Mouse (Mus musculus) erythroblast, embryonic 14.5 days (primary cell): ENCODE data around the gene Mtrex. TPM values are rescaled to one million over a fixed set of nuclear protein-coding genes. Genes with fewer than 3 reads are reported as not detected.

Experiments used
- H3K27me3 ChIP-seq: 2 replicates; pipeline ENCODE4 v1.6.1; 2012; ENCODE audit warnings: inconsistent platforms; ENCODE audit not compliant: control insufficient read depth
- H3K36me3 ChIP-seq: 2 replicates; pipeline ENCODE4 v1.6.1; 2012; ENCODE audit warnings: mild to moderate bottlenecking, inconsistent platforms; ENCODE audit not compliant: control insufficient read depth
- H3K4me1 ChIP-seq: 2 replicates; pipeline ENCODE4 v1.6.1; 2012; ENCODE audit warnings: inconsistent platforms; ENCODE audit not compliant: control insufficient read depth
- H3K4me3 ChIP-seq: replicated peaks from 2 replicates; pipeline ENCODE3; 2012; ENCODE audit warnings: moderate library complexity, mild to moderate bottlenecking, inconsistent platforms
- H3K9me3 ChIP-seq: 2 replicates; pipeline ENCODE4 v1.6.1; 2012; ENCODE audit warnings: low read length, inconsistent platforms, mixed read lengths; ENCODE audit not compliant: control insufficient read depth
- GATA1 ChIP-seq: IDR thresholded peaks from 2 replicates; pipeline ENCODE4 v1.6.1; 2012; ENCODE audit warnings: low read length, inconsistent platforms, mixed read lengths
- TAL1 ChIP-seq: IDR thresholded peaks from 3 replicates; pipeline ENCODE4 v1.6.1; 2012; ENCODE audit warnings: low read length, inconsistent platforms, mixed read lengths
- polyA plus RNA-seq: library from polyadenylated mRNA; stranded (reverse); fragments of >175 nt; gene quantifications from 2 replicates; pipeline ENCODE4 v1.2.3, GENCODE M21; 2012

Gene Mtrex
- polyA plus RNA-seq, 1 experiment = 0.34 TPM

DNA sequence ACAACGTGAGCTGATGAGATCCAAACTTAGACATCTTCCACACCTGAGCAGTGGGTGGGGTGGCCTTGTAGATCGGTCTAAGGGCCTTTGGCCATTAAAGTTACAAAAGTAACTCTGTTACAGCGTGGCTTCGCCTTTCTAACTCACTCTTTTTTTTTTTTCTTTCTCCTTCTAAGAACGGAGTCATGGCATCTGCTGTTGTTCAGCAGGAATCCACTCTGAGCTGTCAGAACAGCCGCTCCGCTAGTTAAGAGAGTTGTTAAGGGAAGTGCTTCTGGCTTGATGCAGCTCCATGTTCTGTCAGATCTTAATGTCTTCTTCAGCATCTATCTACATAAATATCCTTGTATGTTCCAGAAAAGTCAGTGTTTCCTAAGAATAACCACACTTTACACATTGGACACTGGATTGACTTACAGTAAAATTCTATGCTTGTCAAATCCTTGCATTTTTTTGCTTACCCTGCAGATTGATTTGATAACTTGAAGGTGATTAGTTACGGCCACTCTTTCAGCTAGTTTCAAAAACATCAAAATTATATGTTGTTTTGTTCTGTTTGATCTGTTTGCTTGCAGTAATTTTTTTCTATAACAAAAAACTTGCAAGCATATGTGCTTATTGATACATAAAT, 955 bp upstream of the Mtrex start:
- Histone ChIP-seq H3K36me3 (peaks cover 30% of the 10 kb centered on the region), H3K9me3 (no peaks in the 10 kb centered on the region), H3K4me1 (peaks cover 33% of the 10 kb centered on the region), H3K4me3 (peak overlapping the region; percentile 94), H3K27me3 (no peaks in the 10 kb centered on the region)
- TF ChIP-seq GATA1 (no peak), TAL1 (no peak)

DNA sequence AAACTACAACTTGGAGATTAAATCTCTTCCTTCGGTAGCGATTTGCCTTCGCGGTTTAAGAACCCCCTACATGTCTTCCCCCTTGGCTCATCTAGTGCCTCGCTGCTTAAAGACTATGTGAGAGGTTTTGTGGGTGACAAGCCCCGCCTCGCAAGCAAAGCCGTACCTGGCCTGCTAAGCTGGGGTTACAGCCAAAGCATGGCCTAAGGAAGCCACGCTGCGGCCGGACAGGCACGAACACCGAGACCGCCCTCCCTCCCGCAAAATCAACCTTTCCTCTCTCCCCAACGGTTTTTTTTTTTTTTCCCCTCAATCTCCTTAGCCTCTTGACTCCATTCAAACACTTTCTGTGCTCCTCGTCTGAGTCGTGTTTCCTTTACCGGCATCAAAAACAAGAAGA, 402 bp downstream of the Mtrex start:
- H3K36me3 ChIP-seq = peaks cover 36% of the 10 kb centered on the region
- no peaks in the 10 kb centered on the region for H3K9me3 ChIP-seq
- TF ChIP-seq TAL1 (no peak), GATA1 (no peak)
- H3K27me3 ChIP-seq = no peaks in the 10 kb centered on the region
- peak overlapping the region; percentile 94 for H3K4me3 ChIP-seq
- peaks cover 37% of the 10 kb centered on the region for H3K4me1 ChIP-seq

DNA sequence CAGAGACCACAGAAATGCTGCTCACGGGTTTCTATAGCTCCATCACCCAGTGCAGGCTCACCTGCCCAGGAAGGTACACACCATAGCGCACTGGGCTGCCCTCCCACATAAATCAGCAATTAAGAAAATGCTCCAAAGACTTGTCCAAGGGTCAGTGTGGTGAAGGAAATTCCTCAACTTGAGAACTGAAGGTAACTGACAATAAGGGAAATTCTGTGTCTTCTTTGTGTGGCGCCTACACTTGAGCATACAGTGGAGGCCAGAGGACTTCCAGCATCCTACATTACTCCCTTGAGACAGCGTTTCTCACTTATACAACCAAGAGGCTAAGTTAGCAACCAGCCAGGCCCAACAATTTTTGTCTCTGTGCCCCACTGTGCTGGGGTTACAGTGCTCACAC, 1.2 kb downstream of the Mtrex start:
- peaks cover 37% of the 10 kb centered on the region for H3K4me1 ChIP-seq
- H3K36me3 ChIP-seq = peaks cover 40% of the 10 kb centered on the region
- H3K9me3 ChIP-seq = no peaks in the 10 kb centered on the region
- H3K27me3 ChIP-seq = no peaks in the 10 kb centered on the region
- peak overlapping the region; percentile 94 for H3K4me3 ChIP-seq
- TF ChIP-seq TAL1 = no peak
- TF ChIP-seq GATA1 = no peak

DNA sequence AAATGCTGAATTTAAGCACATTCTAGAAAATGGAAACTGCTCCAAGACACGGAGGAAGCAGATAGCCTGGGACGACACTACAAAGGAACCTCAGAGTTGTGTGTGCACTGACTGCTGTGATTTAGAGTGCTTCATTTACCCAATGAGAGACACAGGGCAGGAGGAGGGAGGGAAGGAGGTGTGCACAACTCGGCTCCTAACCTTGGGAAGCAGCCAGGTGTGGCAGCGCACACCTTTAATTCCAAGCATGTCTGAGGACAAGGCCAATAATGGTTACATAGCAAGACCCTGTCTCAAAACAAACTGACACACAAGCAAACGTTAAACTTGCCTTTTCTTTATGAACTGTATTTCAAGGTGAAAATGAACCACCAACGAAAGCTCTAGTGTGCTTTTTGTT, 1.9 kb downstream of the Mtrex start:
- TF ChIP-seq GATA1 (no peak), TAL1 (no peak)
- Histone ChIP-seq H3K9me3 (no peaks in the 10 kb centered on the region), H3K36me3 (peaks cover 39% of the 10 kb centered on the region), H3K4me3 (peak overlapping the region; percentile 43), H3K27me3 (no peaks in the 10 kb centered on the region), H3K4me1 (peaks cover 37% of the 10 kb centered on the region)

DNA sequence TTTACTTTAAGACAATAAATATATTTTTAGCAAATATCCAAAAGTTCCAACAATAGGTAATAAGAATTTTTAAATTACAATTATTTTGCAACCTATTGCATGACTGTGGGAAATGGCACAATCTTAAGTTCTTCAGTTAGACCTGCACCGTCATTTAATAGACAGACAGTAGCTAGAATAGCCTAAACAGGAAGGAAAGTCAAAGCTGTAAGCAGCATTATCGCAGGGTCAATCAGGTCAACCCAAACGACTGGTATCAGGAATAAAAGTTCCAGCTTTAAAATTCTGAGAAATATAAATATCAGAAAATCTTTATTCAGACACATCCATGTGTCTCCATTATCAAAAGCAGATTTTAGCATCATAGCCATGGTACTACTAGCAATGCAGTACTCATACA, 6.3 kb downstream of the Mtrex start:
- Histone ChIP-seq H3K4me1 (peaks cover 21% of the 10 kb centered on the region), H3K4me3 (no peak overlapping the region), H3K36me3 (peaks cover 77% of the 10 kb centered on the region), H3K9me3 (no peaks in the 10 kb centered on the region), H3K27me3 (no peaks in the 10 kb centered on the region)
- no peak for TF ChIP-seq GATA1
- no peak for TF ChIP-seq TAL1

DNA sequence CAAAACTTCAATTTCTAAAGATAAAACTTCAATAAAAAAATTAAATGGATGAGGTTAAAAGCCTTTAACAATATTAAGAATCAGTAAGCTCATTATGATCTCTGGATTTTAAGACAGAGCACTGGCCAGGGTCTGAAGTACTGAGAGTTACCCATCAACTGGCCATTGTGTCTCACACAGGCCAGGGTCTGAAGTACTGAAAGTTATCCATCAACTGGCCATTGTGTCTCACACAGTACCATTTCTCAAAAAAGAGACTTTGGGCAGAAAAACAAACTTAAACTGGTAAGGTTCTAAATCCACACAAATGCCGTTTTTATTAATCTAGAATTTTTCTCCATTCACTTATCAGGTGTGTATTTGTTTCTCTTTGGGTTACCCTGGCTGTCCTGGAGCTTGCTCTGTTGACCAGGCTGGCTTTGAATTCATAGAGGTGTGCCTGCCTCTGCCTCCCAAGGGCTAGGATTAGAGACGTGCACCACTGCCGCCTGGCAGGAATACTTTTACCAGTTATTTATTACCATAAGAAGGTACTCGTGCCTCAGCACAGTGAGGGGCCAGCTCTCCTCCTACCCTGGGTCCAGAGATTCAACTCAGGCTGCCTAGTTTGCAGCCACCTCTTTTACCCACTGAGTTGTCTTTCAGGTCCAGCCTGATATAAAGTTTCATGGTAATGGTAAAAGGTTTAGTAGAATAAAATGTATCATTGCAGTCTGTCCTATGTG, 7.9 kb downstream of the Mtrex start:
- H3K4me1 ChIP-seq = peaks cover 7% of the 10 kb centered on the region
- no peaks in the 10 kb centered on the region for H3K9me3 ChIP-seq
- H3K27me3 ChIP-seq = no peaks in the 10 kb centered on the region
- TF ChIP-seq GATA1 (no peak), TAL1 (no peak)
- H3K4me3 ChIP-seq = no peak overlapping the region
- H3K36me3 ChIP-seq = peaks cover 82% of the 10 kb centered on the region

DNA sequence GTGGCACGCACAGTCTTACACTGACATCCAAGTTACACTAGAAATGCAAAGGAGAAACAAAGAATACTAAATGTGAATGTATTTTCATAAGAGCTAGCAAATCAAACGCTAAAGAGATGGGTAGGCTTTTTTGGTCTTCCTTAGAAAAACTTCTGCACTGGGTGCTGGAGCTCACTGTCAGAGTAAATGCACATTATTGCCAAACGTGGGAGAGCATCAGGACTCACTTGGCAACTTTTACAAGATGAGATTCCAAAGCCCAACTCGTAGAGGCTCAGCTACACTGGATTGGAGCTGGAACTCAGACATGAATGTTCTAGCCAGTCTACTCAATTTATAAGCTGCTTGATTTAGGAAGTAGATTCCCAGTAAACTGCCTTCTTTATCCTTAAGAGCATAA, 16.8 kb downstream of the Mtrex start:
- Histone ChIP-seq H3K4me1 (no peaks in the 10 kb centered on the region), H3K4me3 (no peak overlapping the region), H3K9me3 (no peaks in the 10 kb centered on the region), H3K27me3 (no peaks in the 10 kb centered on the region), H3K36me3 (peaks cover 91% of the 10 kb centered on the region)
- no peak for TF ChIP-seq GATA1
- TF ChIP-seq TAL1 = no peak

DNA sequence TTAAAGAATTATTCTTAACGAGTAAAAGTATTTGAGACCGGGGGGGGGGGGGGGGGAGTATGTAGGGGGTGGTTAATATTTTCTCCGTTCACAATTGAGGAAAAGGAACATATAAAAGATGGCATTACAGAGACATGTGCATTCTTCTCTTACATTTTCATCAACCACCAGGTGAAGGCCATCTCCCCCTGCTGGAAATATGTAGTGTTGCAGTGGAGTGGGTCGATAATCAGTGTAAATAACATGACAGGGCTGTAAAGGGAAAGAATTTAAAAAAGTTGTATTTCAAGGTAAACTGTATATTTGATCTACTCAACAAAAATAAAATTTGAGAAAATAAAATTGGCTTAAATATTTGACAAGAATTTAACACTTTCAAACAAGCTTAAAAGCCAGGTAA, 17.5 kb downstream of the Mtrex start:
- Histone ChIP-seq H3K9me3 (no peaks in the 10 kb centered on the region), H3K36me3 (peaks cover 94% of the 10 kb centered on the region), H3K4me3 (no peak overlapping the region), H3K4me1 (no peaks in the 10 kb centered on the region), H3K27me3 (no peaks in the 10 kb centered on the region)
- TF ChIP-seq GATA1 = no peak
- no peak for TF ChIP-seq TAL1

DNA sequence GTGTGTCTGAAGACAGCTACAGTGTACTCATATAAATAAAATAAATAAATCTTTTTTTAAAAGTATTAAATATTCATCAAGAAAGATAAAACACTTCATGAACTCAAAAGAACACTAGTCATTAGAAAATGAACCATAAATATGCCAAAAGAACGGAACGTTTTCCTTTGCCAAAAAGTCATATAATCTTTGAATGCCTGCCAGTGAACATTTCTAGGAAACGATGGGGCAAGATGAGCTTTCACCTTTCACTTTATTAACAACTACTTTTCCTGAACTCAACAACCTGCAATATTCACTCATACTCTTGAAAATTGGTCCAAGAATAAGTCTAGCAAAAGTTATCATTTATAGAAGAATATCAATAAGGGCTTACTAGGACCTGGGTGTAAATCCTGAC, 25.0 kb downstream of the Mtrex start:
- Histone ChIP-seq H3K4me3 (no peak overlapping the region), H3K4me1 (no peaks in the 10 kb centered on the region), H3K9me3 (no peaks in the 10 kb centered on the region), H3K36me3 (peaks cover 94% of the 10 kb centered on the region), H3K27me3 (no peaks in the 10 kb centered on the region)
- TF ChIP-seq TAL1 = no peak
- TF ChIP-seq GATA1 = no peak

DNA sequence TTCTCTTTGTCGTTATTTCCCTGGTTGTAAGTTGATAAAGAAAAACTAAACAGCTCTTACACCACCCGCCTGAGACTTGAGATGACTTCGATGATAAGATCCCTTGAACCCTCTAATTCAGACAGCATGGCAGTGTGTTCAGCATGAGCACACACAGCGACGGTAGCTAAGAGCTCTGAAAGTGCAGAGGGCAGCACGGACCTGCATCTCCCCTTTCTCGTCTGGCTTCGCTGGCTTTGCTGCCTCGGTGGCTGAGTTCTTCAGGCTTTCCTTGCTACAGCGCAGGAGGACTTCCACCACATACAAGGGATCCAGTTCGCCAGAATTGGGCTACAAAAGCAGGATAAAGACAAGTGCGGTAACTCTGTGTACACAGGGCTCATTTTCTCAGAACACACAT, 40.0 kb downstream of the Mtrex start:
- no peak for TF ChIP-seq GATA1
- TF ChIP-seq TAL1 = no peak
- Histone ChIP-seq H3K4me1 (no peaks in the 10 kb centered on the region), H3K36me3 (peaks cover 97% of the 10 kb centered on the region), H3K27me3 (no peaks in the 10 kb centered on the region), H3K4me3 (no peak overlapping the region), H3K9me3 (no peaks in the 10 kb centered on the region)
